Mouse (Mus musculus): ENCODE data around the gene Igfbp7. TPM values are rescaled to one million over a fixed set of nuclear protein-coding genes. Genes with fewer than 3 reads are reported as not detected.

Gene Igfbp7
- total RNA-seq, 2 experiments from 2014 or later, result 49.6 to 64.6 TPM

DNA sequence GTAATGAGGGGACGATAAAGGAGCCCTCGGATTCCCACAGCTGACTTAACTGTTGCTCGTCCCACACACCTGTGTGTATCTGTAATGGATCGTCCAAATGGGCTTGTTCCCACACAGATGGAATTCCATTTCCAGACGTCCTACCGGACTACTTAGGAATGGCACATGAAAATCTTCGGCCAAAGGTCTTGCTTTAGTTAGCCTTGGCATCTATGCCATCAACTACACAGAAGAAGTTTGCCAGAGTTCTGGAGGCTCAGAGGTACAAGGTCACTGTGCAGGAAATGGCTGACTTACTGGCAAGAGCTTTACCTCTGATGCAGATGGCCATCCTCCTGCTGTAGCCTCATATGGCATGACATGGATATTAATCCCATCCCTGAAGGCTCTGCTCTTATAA lies 26.6 kb downstream of the Igfbp7 start:
- no peak for DNase-seq (ENCODE audit: low spot score in 2 of 2)

DNA sequence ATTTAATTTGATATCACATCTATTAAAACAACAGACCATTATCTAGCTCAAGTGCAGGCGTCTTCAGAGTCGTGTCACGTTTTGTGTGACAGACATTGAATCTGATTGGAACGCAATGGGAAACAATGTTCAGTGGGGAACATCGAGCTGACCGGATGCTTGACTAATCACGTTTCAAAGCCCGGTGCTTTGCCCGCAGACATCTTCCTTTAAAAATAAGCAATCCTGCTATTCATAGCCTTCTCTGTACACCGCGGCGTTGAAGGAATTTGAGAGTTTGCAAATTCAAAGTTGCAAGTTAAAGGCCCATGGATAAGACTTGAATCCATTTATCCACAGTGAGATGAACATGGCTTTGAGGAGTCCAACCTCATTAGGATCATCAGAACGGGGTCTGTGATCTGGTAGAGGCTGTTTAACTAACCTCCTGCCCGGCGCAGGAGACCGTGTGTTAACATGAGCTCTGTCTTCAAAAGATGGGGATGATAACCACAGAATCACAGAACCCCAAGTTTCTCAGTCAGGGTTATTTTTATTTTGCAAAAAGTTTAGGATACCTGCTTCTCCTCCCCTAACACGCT lies 27.4 kb downstream of the Igfbp7 start:
- no peak for DNase-seq (ENCODE audit: low spot score in 2 of 2)

DNA sequence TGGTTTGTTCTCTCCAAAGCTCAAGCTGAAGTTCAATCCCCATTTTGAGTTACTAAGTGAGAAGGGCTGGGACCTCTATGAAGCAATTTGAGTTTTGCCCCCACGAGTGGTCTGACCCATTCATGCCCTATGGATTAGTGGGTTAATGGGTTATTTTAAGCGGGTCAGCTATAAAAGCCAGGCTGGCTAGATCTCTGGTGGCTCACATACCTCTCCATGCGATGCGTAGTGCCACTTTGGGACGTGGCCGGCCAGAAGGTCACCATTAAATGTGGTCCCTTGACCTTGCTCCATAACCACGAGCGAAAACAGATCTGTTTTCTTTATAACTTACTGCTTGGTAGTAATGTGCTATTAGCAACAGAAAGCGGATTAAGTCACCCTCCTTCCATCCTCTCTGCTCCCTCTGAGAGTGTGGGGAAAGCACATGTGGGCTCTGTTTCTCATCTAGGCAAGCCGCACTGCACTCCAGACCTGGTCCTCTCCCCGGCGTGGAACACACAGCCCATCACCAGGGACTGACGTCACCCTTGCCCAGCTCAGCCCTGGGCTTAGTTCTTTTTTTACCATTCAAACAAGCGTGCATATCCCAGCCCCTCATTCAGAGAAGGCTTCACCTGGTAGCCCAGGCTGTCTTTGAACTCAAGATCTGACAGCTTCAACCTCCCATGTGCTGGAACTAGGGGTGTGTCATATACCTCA lies 28.3 kb downstream of the Igfbp7 start:
- DNase-seq (ENCODE audit: low spot score in 2 of 2), result no peak

DNA sequence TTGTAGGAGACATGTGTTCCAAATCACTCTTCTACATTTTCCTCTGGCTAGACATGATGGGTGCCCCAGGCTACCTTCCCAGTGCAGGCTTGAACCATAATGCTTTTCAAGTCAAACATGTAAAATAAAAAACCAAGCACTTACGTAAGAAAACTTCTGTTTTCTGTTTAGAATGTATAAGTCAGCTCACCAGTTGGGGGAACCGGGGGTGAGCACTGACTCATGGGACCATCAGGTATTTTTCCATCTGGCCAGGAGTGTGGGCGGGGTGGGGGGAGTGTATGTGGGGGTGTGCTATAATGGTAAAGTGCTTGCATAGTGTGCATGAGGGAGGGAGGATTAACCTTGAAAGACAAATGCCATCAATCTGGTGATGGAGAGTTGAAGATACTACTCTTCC lies 29.8 kb downstream of the Igfbp7 start:
- DNase-seq (ENCODE audit: low spot score in 2 of 2), result no peak

DNA sequence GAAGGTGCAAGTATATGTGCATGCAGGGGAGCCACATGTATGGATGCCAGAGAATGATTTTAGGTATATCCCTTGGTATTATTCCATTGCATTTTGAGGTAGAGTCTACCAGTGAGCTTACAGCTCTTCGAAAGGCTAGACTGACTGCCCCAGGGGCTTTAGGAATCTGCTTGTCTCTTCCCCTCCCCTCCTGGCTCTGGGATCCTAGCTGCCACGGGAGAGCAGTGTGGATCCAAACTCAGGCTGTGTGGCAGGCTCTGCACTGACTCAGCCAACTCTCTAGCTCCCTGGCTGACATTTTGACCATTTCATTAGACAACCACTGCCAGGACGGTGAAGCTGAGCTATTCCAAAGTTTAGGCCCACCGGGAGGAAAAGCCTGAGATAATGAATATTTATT lies 32.3 kb downstream of the Igfbp7 start:
- no peak for DNase-seq (ENCODE audit: low spot score in 2 of 2)

DNA sequence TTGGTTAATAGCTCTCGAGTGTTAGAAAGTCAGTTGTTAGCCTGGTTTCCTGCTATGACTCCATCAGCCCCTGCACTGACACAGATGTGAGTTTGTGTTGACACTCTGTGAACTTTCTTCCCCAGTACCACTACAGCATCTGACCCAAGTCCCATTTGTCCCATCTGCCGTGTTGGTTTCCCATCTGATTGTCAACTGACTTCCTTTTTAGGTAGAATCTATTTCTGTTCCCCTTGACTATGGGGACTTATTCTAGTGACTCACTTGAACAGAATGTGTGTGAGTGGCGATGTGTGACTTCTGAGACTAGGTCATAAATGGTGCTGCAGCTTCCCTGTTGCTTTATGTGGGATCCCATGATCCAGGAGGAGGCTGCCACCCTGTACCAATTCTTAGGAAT lies 32.9 kb downstream of the Igfbp7 start:
- DNase-seq (ENCODE audit: low spot score in 2 of 2), result no peak

DNA sequence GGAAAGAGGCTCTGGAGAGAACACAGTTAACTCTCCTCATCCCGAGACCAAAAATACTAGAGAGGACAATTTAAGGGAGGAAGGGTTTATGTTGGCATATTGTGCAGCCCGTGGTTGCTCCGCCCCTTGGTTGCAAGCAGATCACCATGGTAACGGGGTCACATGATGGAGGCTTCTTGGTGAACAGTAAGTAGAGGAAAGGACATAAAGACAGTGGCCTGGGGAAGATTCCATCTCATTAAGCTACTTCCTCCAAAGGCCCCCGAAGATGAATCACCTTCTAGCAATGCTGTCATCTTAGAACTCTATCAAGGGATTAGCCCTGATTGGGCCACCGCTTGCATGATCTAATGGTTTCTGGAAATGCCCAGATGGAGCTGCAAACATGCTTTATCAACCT lies 35.1 kb downstream of the Igfbp7 start:
- no peak for DNase-seq (ENCODE audit: low spot score in 2 of 2)

DNA sequence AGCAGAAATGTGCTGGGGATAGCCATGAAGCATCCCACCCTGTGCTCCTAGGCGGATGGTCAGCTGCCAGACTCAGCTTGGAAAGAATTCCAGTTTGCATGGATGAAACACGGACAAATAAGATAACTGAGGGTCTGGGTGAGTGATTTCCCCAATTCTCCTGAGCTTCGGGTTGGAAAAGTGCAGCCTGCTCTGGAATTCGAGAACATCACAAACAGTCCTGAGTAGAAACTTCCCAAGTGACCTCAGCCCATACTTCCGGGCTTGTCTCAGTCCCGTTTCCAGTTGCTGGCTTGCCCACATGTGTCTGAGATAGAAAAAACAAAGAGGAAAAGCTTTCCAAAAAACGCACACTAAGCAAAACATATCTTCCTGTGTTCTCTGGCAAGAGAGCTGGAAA lies 35.6 kb downstream of the Igfbp7 start:
- DNase-seq (ENCODE audit: low spot score in 2 of 2), result no peak

DNA sequence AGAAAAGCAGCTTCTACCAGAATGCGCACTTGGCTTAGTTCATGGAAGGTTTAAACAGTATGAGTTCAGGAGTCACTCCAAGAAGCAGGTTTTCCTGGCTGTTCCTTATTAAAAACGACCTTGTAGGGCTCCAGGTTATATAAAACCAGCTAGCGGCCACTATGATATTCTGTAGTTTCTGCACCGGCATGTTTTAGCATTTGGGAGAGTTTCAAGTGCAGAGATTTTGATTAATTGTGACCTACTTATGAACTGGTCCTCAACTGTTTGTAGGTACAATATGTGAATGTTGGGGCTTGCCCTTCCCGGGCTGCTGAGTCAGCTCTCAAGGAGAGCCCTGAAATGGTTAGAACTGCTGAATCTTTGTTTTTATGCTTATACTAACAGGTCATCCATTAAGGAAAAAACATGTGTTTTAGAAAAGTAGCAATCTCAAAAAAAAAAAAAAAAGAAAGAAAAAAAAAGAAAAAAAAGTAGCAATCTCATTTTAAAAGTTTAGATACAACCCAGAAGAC lies 37.4 kb downstream of the Igfbp7 start:
- DNase-seq (ENCODE audit: low spot score in 2 of 2), result no peak

DNA sequence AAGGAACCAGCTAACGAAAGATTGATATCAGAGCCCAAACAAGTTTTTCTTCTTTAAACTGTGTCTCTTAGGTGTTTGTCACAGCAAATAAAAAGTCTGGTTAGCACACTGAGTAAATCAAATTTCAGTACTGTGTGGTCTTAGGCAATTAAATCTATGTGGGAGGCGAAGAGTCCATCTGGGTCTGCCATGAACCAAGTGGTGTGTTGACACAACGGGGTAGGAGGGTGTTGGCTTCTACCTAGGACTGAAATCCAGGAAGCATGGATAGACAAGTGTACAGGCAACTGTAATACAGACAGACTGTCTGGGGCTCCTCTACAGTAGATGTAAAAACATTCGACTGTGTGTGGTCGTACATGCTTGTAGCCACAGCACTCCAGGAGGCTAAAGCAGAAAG lies 38.4 kb downstream of the Igfbp7 start:
- no peak for DNase-seq (ENCODE audit: low spot score in 2 of 2)

DNA sequence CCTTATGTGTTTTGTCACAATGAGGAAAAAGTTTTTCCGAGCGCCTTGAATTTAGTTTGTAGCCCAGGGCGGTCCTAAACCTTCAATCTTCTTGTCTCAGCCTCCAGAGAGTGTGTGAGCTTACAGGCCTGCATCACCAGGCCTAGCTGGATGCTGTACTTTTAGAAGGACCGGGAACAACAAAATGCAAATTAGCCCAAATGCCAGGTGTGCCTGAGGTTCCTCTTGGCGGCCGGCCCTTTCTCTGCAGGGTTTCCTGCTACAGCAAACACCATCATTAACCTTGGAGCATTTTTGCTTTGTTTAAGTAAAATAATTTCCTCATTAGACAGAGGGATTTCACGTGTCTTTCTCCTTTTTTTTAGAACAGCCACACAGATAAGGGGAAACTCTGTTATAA lies 39.6 kb downstream of the Igfbp7 start:
- no peak for DNase-seq (ENCODE audit: low spot score in 2 of 2)

DNA sequence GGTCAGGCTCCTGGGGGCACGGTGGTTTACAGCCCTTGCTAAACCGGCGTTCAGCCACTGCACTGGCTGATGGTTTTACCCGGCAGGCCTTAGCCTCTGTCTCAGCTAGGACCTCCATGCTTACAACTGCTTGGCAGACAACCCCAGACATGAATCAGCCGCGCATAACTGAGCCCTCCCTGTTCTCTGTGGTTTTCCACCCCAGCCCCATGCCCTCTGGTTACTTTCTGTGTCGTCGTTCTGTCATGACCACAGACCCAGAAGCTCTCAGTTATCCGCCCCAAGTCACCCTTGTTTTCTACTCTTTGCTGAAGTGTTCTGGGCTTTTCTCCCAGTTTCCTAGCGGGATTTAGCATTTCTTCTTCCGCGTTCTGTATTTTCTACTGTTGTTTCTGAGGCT lies 40.2 kb downstream of the Igfbp7 start:
- no peak for DNase-seq (ENCODE audit: low spot score in 2 of 2)

DNA sequence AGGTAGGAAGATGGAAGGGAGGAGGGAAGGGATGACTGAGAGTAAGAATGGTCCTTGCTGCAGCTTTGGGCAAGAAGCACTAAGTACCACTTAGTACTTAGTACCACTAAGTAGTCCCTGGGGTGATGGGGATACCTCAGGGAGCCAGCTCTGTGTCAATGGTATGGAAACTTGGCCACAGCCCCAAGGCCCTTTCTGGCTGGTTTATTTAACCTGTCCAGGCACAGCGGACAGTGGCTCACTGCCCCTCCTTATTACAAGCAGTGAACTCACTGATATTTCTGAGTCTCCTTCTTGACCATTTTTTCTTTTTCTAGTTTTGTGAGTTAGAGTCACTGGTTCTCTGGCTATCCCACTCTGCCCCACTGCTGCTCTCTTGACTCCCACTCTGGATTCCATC lies 40.7 kb downstream of the Igfbp7 start:
- DNase-seq (ENCODE audit: low spot score in 2 of 2), result no peak

DNA sequence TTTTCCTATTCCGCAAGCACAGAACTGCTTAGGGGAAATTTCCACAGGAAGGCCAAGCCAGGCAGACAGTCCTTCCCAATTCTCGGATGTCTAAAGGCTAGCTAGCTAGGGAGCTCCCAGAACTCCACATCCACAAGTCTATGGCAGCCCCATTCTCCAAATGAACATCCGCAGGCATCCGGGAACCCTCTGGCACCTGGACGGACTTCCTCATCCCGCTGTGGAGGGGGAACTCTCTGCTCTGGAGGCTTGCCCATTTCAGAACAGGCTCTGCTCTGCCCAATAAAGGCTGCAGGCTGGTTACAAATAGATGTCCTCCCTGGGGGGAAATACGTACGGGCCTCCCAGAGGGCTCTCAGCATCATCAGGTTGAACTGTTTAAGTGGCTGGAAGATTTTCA lies 41.5 kb downstream of the Igfbp7 start:
- DNase-seq (ENCODE audit: low spot score in 2 of 2), result no peak

DNA sequence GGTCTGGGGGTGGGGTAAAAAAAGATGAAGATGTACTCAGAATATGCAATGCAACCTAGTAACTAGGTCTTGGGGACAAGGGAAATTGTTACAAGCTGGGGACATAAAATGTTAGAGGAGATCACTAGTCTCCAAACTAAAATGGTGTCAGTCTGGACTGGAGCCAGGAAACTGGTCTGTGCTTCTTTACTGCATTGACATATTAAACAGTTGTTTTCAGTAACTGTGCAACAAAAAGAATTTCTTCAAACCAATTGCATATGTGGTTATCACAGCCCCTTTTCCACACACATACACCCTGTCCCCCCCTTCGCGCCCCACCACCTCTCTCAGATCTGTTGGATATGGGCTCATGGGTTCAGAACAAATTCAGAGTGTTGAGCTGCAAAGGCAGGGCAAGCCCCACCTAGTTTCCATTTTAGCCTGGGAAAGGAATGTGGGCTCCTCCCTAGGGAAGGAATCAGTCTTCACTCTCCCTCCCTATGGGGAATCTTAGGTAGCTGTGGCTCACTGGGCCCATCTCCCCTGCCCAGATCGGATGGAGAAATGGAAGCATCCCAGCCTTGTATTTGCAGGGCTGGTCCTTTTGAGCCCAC lies 43.3 kb downstream of the Igfbp7 start:
- DNase-seq (ENCODE audit: low spot score in 2 of 2), result no peak

DNA sequence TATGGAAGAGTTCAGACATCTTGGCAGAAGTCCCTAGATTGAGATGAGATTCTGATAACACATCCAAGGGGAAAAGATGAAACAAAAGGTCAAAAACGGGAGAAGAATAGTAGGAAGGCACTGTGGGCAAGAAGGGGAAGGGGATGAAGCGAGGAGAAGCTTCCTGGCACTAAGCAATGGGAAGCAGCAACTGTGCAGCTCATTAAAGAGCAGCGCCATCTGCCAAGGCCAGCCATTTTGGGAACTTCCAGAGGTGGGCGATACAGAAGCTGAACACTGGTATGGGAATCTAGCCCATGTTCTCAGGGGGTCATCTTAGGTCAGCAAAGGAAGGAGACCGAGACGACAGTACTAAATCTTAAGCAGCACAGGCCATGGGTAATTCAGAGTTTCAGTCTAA lies 44.2 kb downstream of the Igfbp7 start:
- DNase-seq (ENCODE audit: low spot score in 2 of 2), result no peak

DNA sequence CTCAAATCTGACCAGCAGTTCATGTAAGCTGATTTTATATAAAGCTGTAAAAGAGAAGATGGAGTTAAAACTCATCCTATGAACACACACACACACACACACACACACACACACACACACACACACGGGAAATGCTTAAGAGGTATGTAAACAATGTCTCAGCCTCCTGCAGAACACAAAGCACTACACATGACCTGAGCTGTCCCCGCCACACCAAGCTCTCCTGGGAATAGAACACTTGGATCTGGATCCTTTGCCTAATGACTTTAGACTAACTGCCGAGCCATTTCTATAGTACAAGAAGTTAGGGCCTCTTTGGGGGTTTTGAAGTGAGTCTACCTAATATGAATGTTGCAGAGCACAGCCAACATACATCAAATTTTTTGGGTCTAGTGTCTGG lies 45.7 kb downstream of the Igfbp7 start:
- DNase-seq (ENCODE audit: low spot score in 2 of 2), result no peak

DNA sequence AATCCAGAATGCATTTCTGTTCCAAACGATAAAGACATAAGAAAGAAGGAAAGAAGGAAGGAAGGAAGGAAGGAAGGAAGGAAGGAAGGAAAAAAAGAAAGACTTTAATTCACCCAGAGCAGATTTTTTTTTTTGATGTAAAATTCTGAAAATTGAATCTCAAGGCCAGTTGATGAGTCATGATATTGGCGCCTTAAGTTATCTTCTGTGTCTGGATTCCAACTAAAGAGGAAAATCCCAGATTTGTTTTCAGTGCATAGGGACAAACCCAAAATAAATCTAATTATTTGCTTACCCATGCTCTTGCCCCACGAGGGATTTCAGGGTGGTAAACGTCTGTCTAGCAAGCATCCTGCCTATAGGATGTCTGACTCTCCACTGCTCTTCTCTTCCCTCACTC lies 46.8 kb downstream of the Igfbp7 start:
- no peak for DNase-seq (ENCODE audit: low spot score in 2 of 2)

DNA sequence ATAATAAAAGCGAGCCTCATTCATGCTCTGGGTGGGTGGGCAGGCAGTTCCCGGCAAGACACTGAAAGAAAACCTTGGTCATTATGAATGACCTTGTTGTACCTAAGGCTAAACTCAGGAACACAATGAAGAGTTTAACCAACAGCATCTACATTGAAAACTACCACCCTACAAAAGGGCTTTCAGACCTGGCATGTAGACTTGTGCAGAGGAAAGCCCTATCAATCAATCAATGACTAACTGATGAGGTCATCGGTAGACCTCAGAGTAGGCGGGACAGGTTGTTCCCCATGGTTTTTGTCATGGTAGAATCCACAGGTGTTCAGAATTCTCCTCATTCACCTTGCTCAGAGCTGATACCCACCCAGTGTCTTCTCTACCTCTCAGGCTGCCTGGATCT lies 47.9 kb downstream of the Igfbp7 start:
- no peak for DNase-seq (ENCODE audit: low spot score in 2 of 2)

DNA sequence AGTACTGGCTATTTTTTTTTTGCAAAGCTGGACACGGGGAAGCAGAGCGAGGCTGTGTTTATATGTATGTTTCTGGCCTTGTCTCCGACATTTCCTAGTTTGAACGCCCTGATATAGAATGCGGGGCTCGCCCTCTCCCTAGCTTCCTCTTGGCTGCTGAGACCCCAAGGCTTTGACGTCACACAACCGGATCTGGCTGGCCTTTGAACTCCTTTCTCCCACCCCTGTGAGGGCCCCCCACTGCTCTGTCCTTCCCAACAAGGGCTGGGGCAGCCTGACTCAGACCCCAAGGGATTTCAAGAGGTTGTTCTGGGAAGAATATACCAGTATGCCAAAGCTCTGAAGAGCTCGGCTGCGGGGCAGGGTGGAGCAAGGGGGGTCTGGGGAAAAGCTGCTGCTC lies 49.5 kb downstream of the Igfbp7 start:
- no peak for DNase-seq (ENCODE audit: low spot score in 2 of 2)

DNA sequence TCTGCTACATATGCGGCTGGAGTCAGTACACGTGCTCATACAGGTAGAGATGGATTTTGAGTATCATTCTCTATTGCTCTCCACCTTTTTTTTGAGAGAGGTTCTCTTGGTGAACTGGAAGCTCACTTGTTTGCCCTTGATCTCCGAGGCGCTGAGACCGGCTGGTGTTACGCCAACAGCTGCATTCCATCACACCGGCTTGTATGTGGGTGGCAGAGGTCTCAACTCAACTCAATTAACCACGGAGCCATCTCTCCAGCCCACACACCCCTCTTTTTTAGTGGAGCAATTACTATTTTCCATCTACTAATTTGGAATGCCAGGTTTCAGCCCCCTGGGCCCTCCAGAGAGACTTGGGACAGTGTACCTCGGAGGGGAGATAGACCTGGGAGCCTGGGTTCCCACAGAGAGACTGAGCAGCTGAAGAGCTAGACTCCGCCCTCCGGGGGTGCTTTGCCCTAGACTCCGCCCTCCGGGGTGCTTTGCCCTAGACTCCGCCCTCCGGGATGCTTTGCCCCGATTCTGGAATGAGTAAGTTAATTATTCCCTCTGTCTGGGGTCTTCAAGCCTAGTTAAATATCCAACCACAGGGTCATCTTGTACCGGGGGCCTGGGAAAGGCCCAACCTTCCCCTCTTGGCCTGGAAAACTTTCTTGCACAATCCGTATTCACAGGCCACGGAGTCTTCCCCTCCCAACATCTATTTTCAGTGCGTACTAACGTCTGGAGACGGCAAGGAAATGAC lies 50.3 kb downstream of the Igfbp7 start:
- no peak for DNase-seq (ENCODE audit: low spot score in 2 of 2)
